Mouse (Mus musculus) brain, embryonic 14.5 days (tissue): ENCODE measurements around the gene Cyp2s1. TPM values are rescaled to one million over a fixed set of nuclear protein-coding genes. Genes with fewer than 3 reads are reported as not detected.

Experiments used
- DNase-seq: peaks from one replicate; pipeline ENCODE4 v3.0.0-alpha.2; 2011; ENCODE audit warnings: low read depth
- CTCF ChIP-seq: fragments of 200-500 bp; IDR thresholded peaks from 2 replicates; pipeline ENCODE4 v1.5.1; 2012; ENCODE audit warnings: inconsistent platforms, mild to moderate bottlenecking, moderate library complexity, borderline replicate concordance; ENCODE audit not compliant: insufficient read depth, insufficient read length; ENCODE audit errors: extremely low read depth
- POLR2A ChIP-seq: fragments of 200-500 bp; IDR thresholded peaks from 2 replicates; pipeline ENCODE4 v1.6.1; 2012; ENCODE audit warnings: mild to moderate bottlenecking, inconsistent platforms, borderline replicate concordance; ENCODE audit not compliant: poor library complexity, insufficient read depth, insufficient read length, severe bottlenecking; ENCODE audit errors: extremely low read depth
- polyA plus RNA-seq: library from polyadenylated mRNA; depleted of rRNA; stranded (reverse); fragments of >200 nt; gene quantifications from 2 replicates; pipeline ENCODE4 v1.2.3, GENCODE M21; 2012

Gene Cyp2s1
- polyA plus RNA-seq, 1 experiment, result 2.0 TPM

GRCm38 (mm10) chr7:25787456-25788219, 29.1 kb downstream of the Cyp2s1 start:
- peak; percentile 54 for DNase-seq
- TF ChIP-seq CTCF (no peak), POLR2A (no peak)

GRCm38 (mm10) chr7:25786974-25787373, 29.7 kb downstream of the Cyp2s1 start:
- no peak for DNase-seq
- TF ChIP-seq POLR2A (no peak), CTCF (no peak)

GRCm38 (mm10) chr7:25785752-25786151, 31.0 kb downstream of the Cyp2s1 start:
- no peak for DNase-seq
- TF ChIP-seq CTCF (no peak), POLR2A (no peak)

- TF ChIP-seq CTCF, result no peak
- no peak for TF ChIP-seq POLR2A
- DNase-seq, result no peak
Measured at GRCm38 (mm10) chr7:25784808-25785207, 31.9 kb downstream of the Cyp2s1 start.

- TF ChIP-seq CTCF (no peak), POLR2A (no peak)
- DNase-seq, result no peak
Measured at GRCm38 (mm10) chr7:25783746-25784145, 33.0 kb downstream of the Cyp2s1 start.

GRCm38 (mm10) chr7:25782744-25783143, 34.0 kb downstream of the Cyp2s1 start:
- peak; percentile 32 for DNase-seq
- TF ChIP-seq CTCF (no peak), POLR2A (no peak)

- DNase-seq, result peak; percentile 19
Measured at GRCm38 (mm10) chr7:25781937-25782610, 34.6 kb downstream of the Cyp2s1 start.

GRCm38 (mm10) chr7:25781321-25781936, 35.3 kb downstream of the Cyp2s1 start:
- DNase-seq, result peak; percentile 78

More at GRCm38 (mm10) chr7:25781937-25782610, 34.6 kb downstream of the Cyp2s1 start:
- no peak for TF ChIP-seq CTCF
- TF ChIP-seq POLR2A, result no peak

GRCm38 (mm10) chr7:25780753-25781152, 36.0 kb downstream of the Cyp2s1 start:
- peak; percentile 11 for DNase-seq
- no peak for TF ChIP-seq POLR2A
- TF ChIP-seq CTCF, result no peak

More at GRCm38 (mm10) chr7:25781321-25781936, 35.3 kb downstream of the Cyp2s1 start:
- TF ChIP-seq POLR2A (no peak), CTCF (no peak)

- DNase-seq, result no peak
- TF ChIP-seq CTCF (no peak), POLR2A (no peak)
Measured at GRCm38 (mm10) chr7:25780021-25780420, 36.7 kb downstream of the Cyp2s1 start.

GRCm38 (mm10) chr7:25768229-25768628, 48.5 kb downstream of the Cyp2s1 start:
- DNase-seq, result no peak
- TF ChIP-seq CTCF, result no peak
- no peak for TF ChIP-seq POLR2A
